Mouse (Mus musculus): ENCODE results near the gene Ptgdr2. TPM values are rescaled to one million over a fixed set of nuclear protein-coding genes. Genes with fewer than 3 reads are reported as not detected.

The Ptgdr2 gene
- polyA plus RNA-seq, 1 experiment from 2014 or later: 0.18 TPM

DNA sequence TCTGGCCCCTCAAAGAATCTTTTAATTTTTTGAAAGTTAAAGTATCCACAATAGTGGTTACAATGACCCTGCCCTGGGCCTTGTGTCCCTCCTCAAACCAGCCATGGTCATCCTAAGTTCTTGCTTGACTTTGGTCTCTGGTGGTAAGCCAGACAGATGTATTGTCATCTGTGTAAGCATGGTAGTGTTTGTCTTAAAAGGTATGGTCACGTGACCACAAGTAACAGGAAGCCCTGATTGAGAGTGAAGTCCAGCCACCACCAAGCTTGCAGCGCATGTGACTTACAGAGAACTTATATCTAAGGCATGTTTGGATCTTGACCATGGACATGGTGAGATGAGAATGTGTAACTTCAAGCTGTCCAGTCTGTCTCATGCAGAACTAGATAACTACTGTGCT is 38.2 kb downstream of the Ptgdr2 start:
- Histone ChIP-seq H3K27ac (replicated peaks; ENCODE audit: low read depth, low read length) (no peak overlapping the region), H3K4me3 (replicated peaks; ENCODE audit: low read depth, low read length) (no peak overlapping the region), H3K4me2 (ENCODE audit: low read length) (no peak overlapping the region), H3K9ac (replicated peaks; ENCODE audit: low read length) (no peak overlapping the region), H3K4me1 (ENCODE audit: control insufficient read depth, insufficient read depth, low read length) (no peaks in the 10 kb centered on the region), H3K36me3 (ENCODE audit: control insufficient read depth, insufficient read depth, low read length) (no peaks in the 10 kb centered on the region), H3K9me3 (ENCODE audit: control insufficient read depth, low read length) (no peaks in the 10 kb centered on the region), H3K27me3 (ENCODE audit: control insufficient read depth, insufficient read depth, low read length) (no peaks in the 10 kb centered on the region)
- DNase-seq (no peak), ATAC-seq (ENCODE audit: low FRiP score, low TSS enrichment) (no peak)
- WGBS: 80% methylated on average over 2 of the region's 2 CpGs

DNA sequence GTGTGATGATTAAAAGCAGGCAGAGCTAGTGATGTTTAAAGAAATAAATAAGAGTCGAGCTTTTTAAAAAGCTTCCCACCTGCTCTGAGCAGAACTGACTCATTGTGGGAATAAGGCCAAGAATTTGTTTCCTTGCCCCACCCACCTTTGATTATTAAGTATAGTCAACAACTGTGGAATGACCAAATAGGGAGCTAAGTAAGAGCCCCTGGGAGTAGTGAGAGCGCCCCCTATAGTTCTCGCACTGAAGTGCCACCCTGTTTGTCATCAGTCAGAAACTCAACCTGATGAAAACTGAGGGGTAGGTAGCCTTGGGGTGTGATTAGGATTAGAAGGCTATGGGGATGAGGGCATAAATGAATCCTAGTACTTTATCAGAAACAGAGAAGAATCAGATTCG is 39.4 kb downstream of the Ptgdr2 start:
- no peak overlapping the region for H3K9ac ChIP-seq (replicated peaks; ENCODE audit: low read length)
- no peaks in the 10 kb centered on the region for H3K36me3 ChIP-seq (ENCODE audit: control insufficient read depth, insufficient read depth, low read length)
- H3K4me3 ChIP-seq (replicated peaks; ENCODE audit: low read depth, low read length): no peak overlapping the region
- ATAC-seq (ENCODE audit: low FRiP score, low TSS enrichment) (no peak), DNase-seq (peak; percentile 6)
- no peaks in the 10 kb centered on the region for H3K4me1 ChIP-seq (ENCODE audit: control insufficient read depth, insufficient read depth, low read length)
- no peaks in the 10 kb centered on the region for H3K9me3 ChIP-seq (ENCODE audit: control insufficient read depth, low read length)
- WGBS: 51% methylated on average over 4 of the region's 4 CpGs
- no peak overlapping the region for H3K27ac ChIP-seq (replicated peaks; ENCODE audit: low read depth, low read length)
- H3K27me3 ChIP-seq (ENCODE audit: control insufficient read depth, insufficient read depth, low read length): no peaks in the 10 kb centered on the region
- H3K4me2 ChIP-seq (ENCODE audit: low read length): no peak overlapping the region

DNA sequence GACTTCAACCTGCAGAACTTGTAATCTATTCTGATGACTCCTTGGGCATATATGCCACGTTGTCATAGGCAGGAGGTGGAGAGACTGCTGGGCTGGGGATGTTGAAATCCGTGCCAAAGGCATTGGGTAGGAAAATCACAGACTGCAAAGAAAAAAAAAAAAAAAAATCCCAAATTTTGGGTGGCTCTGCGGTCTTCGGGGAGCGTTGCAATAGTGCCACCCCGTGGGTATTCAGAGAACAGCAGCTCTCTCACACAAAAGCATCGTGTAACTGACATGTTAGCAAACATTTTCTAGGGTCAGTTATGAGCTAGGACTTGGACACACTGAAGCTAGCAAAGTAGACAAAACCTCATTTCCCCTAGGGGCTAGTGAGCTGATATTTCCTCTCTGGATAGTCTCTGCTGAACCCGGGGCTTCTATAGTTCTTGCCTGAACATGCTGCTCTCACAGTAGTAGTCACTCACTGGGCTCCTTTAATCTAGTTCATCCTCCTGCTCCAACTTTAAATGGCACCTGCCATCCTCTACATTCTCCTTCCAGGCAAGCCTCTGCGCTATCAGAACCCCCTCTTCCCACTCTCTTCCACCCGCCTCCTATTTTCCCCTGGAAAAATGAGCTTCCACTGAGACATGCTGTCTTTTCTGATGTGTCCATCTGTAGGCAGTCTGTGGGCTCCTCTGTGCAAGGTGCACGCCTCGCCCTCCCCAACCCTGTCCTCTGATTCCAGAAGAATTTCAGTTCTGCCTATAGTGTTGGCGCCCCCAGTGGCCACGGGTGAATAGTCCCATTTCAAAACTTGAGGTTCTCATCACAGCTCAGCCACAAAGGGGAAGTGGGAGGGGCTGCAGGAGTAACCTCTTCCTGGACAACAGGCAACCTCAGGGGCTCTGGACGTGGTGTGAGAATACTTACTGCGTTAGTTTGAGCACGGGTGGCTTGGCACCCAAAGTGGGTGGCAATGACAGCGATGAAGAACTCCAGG is 42.5 kb downstream of the Ptgdr2 start:
- 14% methylated on average over 18 of the region's 18 CpGs for WGBS
- ATAC-seq (ENCODE audit: low FRiP score, low TSS enrichment): peak; percentile 44; the same call in 1 of the 2 replicates
- Histone ChIP-seq H3K27ac (replicated peaks; ENCODE audit: low read depth, low read length) (no peak overlapping the region), H3K4me2 (ENCODE audit: low read length) (peak overlapping the region; percentile 25), H3K9me3 (ENCODE audit: control insufficient read depth, low read length) (no peaks in the 10 kb centered on the region), H3K4me3 (replicated peaks; ENCODE audit: low read depth, low read length) (no peak overlapping the region), H3K36me3 (ENCODE audit: control insufficient read depth, insufficient read depth, low read length) (no peaks in the 10 kb centered on the region), H3K27me3 (ENCODE audit: control insufficient read depth, insufficient read depth, low read length) (no peaks in the 10 kb centered on the region), H3K9ac (replicated peaks; ENCODE audit: low read length) (no peak overlapping the region), H3K4me1 (ENCODE audit: control insufficient read depth, insufficient read depth, low read length) (no peaks in the 10 kb centered on the region)
- DNase-seq: peak; percentile 75

DNA sequence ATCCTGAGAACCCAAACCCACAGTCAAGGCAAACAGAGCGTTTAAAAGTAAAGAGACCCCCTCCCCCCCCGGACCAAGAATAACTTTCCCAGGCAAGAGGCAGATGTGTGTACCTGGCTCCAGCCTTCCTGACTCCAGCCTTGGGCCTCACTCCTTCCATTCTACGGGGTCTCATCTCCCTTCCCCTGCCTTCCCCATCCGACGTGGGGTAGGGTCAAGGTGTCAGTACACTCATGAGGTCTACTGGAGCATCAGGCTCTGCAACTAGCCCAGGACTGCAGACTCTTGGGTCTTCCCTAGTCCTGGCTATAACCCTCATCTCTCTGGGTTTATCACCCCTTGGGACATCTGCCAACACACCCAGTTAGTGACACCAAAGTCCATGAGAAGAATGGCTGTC is 43.2 kb downstream of the Ptgdr2 start:
- Histone ChIP-seq H3K4me1 (ENCODE audit: control insufficient read depth, insufficient read depth, low read length) (no peaks in the 10 kb centered on the region), H3K36me3 (ENCODE audit: control insufficient read depth, insufficient read depth, low read length) (no peaks in the 10 kb centered on the region), H3K4me2 (ENCODE audit: low read length) (no peak overlapping the region), H3K9me3 (ENCODE audit: control insufficient read depth, low read length) (no peaks in the 10 kb centered on the region), H3K9ac (replicated peaks; ENCODE audit: low read length) (no peak overlapping the region), H3K27ac (replicated peaks; ENCODE audit: low read depth, low read length) (no peak overlapping the region), H3K27me3 (ENCODE audit: control insufficient read depth, insufficient read depth, low read length) (no peaks in the 10 kb centered on the region), H3K4me3 (replicated peaks; ENCODE audit: low read depth, low read length) (no peak overlapping the region)
- 88% methylated on average over 5 of the region's 5 CpGs for WGBS
- ATAC-seq (ENCODE audit: low FRiP score, low TSS enrichment): no peak; the same call in 1 of the 2 replicates
- DNase-seq: no peak

DNA sequence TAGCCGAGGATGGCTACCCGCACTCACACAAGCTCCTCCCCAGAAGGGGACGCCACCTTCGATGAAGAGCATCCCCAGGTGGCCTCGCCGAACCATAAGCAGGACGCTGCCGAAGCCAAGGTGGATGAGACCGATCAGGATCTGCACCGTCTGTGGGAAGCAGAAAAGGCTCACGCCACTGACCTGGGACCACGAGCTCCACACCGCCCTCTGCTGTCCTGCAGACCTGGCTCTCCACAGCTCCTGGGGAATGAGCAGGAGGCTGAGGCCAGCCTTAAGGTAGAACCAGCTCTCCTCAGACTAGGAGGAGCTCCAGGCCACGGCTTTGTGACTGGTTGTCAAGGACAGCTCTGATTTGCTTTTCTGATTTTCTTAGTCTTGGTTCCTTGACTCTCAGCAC is 46.2 kb downstream of the Ptgdr2 start:
- Histone ChIP-seq H3K4me1 (ENCODE audit: control insufficient read depth, insufficient read depth, low read length) (no peaks in the 10 kb centered on the region), H3K9me3 (ENCODE audit: control insufficient read depth, low read length) (no peaks in the 10 kb centered on the region), H3K27me3 (ENCODE audit: control insufficient read depth, insufficient read depth, low read length) (no peaks in the 10 kb centered on the region), H3K4me3 (replicated peaks; ENCODE audit: low read depth, low read length) (no peak overlapping the region), H3K9ac (replicated peaks; ENCODE audit: low read length) (no peak overlapping the region), H3K4me2 (ENCODE audit: low read length) (no peak overlapping the region), H3K36me3 (ENCODE audit: control insufficient read depth, insufficient read depth, low read length) (no peaks in the 10 kb centered on the region), H3K27ac (replicated peaks; ENCODE audit: low read depth, low read length) (no peak overlapping the region)
- DNase-seq (peak; percentile 14), ATAC-seq (ENCODE audit: low FRiP score, low TSS enrichment) (no peak)
- 19% methylated on average over 14 of the region's 14 CpGs for WGBS

DNA sequence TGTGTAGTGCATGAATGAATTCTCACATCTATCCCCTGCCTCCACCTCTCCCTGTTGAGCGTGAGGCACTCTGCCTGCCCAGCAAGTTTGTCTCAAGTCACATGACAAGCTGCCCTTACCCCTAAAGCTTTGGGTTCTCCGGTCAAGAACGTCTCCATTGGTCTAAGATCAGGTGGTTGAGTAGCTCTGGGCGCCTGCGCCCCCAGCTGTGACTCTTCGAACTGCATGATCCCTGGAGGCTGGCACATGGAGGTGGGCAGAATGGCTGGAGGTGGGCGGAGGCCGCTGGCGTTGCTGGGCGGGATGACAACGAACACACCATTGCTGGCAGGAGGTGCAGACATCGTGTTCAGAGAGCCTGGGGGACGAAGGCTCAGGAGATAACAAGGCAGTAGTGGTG is 47.6 kb downstream of the Ptgdr2 start:
- WGBS: 77% methylated on average over 13 of the region's 13 CpGs
- H3K4me1 ChIP-seq (ENCODE audit: control insufficient read depth, insufficient read depth, low read length): no peaks in the 10 kb centered on the region

DNA sequence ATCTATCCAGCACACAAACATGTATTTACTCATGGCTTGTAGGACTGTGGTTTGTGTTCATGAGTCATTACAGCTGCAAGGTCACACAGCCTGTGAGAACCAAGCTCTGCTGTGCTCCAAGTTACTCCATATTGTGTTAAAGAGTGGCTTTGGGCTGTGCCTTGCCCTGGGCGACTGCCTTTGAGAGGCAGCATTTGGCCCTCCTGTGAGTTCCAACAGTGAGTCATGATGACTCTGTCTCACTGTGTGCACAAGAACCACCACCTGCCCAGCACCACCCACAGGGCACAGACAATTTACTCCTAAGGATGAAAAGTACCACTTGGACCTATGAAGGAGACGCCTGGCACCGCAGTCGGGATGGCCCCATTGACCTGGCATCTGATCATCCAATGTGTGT is 48.9 kb downstream of the Ptgdr2 start:
- H3K9me3 ChIP-seq (ENCODE audit: control insufficient read depth, low read length): no peaks in the 10 kb centered on the region
- ATAC-seq (ENCODE audit: low FRiP score, low TSS enrichment) (no peak), DNase-seq (no peak)
- no peak overlapping the region for H3K27ac ChIP-seq (replicated peaks; ENCODE audit: low read depth, low read length)
- H3K4me3 ChIP-seq (replicated peaks; ENCODE audit: low read depth, low read length): no peak overlapping the region
- no peaks in the 10 kb centered on the region for H3K27me3 ChIP-seq (ENCODE audit: control insufficient read depth, insufficient read depth, low read length)
- no peaks in the 10 kb centered on the region for H3K4me1 ChIP-seq (ENCODE audit: control insufficient read depth, insufficient read depth, low read length)
- H3K4me2 ChIP-seq (ENCODE audit: low read length): no peak overlapping the region
- no peak overlapping the region for H3K9ac ChIP-seq (replicated peaks; ENCODE audit: low read length)
- H3K36me3 ChIP-seq (ENCODE audit: control insufficient read depth, insufficient read depth, low read length): no peaks in the 10 kb centered on the region
- 87% methylated on average over 4 of the region's 4 CpGs for WGBS

More for the DNA sequence above, 47.6 kb downstream of the Ptgdr2 start:
- Histone ChIP-seq H3K27ac (replicated peaks; ENCODE audit: low read depth, low read length) (no peak overlapping the region), H3K27me3 (ENCODE audit: control insufficient read depth, insufficient read depth, low read length) (no peaks in the 10 kb centered on the region), H3K36me3 (ENCODE audit: control insufficient read depth, insufficient read depth, low read length) (no peaks in the 10 kb centered on the region), H3K4me2 (ENCODE audit: low read length) (no peak overlapping the region), H3K4me3 (replicated peaks; ENCODE audit: low read depth, low read length) (no peak overlapping the region), H3K9ac (replicated peaks; ENCODE audit: low read length) (no peak overlapping the region), H3K9me3 (ENCODE audit: control insufficient read depth, low read length) (no peaks in the 10 kb centered on the region)
- DNase-seq (no peak), ATAC-seq (ENCODE audit: low FRiP score, low TSS enrichment) (no peak)

DNA sequence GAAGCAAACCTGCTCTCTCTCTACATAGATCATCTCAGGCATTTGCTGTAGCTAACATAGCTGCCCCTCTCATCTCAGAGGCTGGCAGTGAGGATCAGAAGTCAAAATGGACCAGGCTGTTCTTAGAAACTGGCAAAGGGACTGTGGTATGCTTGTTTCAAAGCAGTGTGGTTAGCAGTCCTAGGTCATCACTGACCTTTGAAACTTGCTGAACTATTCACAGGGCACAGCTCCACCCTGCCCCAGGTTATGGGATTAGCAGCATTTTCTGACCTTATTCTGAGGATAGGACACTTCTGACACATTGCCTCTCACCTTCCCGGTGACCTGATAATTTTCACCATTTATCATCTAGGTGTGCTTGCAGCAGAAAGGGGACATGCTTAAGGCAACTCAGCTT is 51.6 kb downstream of the Ptgdr2 start:
- no peak overlapping the region for H3K4me3 ChIP-seq (replicated peaks; ENCODE audit: low read depth, low read length)
- H3K9ac ChIP-seq (replicated peaks; ENCODE audit: low read length): no peak overlapping the region
- no peak overlapping the region for H3K27ac ChIP-seq (replicated peaks; ENCODE audit: low read depth, low read length)
- no peaks in the 10 kb centered on the region for H3K36me3 ChIP-seq (ENCODE audit: control insufficient read depth, insufficient read depth, low read length)
- ATAC-seq (ENCODE audit: low FRiP score, low TSS enrichment) (no peak), DNase-seq (no peak)
- H3K27me3 ChIP-seq (ENCODE audit: control insufficient read depth, insufficient read depth, low read length): no peaks in the 10 kb centered on the region
- no peaks in the 10 kb centered on the region for H3K9me3 ChIP-seq (ENCODE audit: control insufficient read depth, low read length)
- H3K4me2 ChIP-seq (ENCODE audit: low read length): no peak overlapping the region
- H3K4me1 ChIP-seq (ENCODE audit: control insufficient read depth, insufficient read depth, low read length): no peaks in the 10 kb centered on the region
- WGBS: 88% methylated on average over 1 of the region's 1 CpGs

DNA sequence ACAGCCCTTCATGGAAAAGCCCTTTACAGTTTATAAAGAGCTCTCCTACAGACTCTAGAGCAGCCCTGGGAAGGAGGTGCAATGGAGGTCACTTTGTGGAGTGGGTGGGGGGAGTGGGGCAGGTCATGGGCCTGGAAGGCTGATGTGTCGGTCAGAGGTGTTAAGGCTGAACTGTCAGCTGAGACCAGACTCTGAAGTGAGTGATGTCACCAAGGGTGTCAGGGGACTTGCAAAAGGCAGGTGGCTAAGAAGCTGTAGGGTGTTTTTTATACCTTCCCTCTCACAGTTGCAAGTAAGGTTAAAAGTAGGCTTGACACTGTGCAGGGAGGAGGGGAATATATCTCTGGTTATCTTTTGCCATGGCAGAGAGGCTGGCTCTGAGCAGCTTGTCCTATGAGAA is 53.8 kb downstream of the Ptgdr2 start:
- Histone ChIP-seq H3K36me3 (ENCODE audit: control insufficient read depth, insufficient read depth, low read length) (no peaks in the 10 kb centered on the region), H3K4me1 (ENCODE audit: control insufficient read depth, insufficient read depth, low read length) (no peaks in the 10 kb centered on the region), H3K4me3 (replicated peaks; ENCODE audit: low read depth, low read length) (no peak overlapping the region), H3K9ac (replicated peaks; ENCODE audit: low read length) (no peak overlapping the region), H3K27ac (replicated peaks; ENCODE audit: low read depth, low read length) (no peak overlapping the region), H3K27me3 (ENCODE audit: control insufficient read depth, insufficient read depth, low read length) (no peaks in the 10 kb centered on the region), H3K9me3 (ENCODE audit: control insufficient read depth, low read length) (no peaks in the 10 kb centered on the region), H3K4me2 (ENCODE audit: low read length) (no peak overlapping the region)
- ATAC-seq (ENCODE audit: low FRiP score, low TSS enrichment): no peak
- WGBS: 62% methylated on average over 1 of the region's 1 CpGs
- DNase-seq: no peak
